Mouse (Mus musculus): ENCODE data around the gene Krba1. TPM values are rescaled to one million over a fixed set of nuclear protein-coding genes. Genes with fewer than 3 reads are reported as not detected.

Krba1 gene
- total RNA-seq (2021), result 10 to 100 TPM; 50.3 to 53.0 TPM

DNA sequence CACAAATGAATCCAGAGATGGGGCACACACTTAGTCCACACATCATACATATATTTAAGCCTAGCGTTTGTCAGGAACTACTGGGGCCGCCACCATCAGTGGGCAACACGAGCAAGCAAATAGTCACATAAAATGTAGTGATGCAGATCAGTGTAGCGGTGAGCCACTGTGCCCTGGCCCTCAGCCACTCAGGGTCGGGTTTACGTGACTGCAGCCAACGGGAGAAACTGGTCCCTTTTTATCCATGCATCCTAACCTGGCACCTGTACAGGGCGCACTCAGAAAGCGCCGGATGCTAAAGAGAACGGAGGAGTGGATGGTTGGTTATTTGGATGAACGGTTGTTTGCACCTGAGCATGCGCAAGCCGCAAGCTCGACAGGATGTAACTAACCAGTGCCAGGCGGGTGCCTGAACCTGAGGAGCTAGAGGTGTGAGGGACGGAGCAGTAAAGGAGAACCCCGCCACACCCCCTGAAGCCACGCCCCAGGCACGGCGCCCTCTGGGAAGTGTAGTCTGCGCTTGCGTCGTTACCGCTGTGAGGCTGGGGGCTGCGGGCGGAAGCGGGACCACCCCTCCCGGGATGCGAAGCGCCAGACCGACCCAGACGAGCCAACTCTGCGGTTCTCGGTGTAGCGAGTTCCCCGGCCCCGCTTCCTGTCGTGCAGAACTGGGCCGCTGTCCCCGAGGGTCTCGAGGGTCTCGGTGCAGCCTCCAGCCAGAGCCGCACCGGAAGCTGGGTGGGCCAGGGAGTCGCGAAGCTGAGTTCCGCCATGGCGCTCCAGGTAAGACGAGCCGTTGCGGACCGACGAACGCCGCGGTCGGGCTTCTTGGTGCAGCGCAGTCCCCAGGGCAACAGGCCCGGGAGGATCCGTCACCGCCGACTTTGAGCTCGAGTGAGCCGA, at the start of gene Krba1:
Gene Krba1, plus strand, starts transcription at position 482 of the 903 bp plus-strand sequence.
- intact Hi-C loops (cut with DNase I), result loop anchor here (5.0 kb wide), 1 partner anchor 218 kb away; no protein-coding TSS in a partner anchor
- peak; percentile 81 to 91 for DNase-seq (ENCODE audit: extremely low spot score in 1 of 2, low spot score in 2 of 2)

DNA sequence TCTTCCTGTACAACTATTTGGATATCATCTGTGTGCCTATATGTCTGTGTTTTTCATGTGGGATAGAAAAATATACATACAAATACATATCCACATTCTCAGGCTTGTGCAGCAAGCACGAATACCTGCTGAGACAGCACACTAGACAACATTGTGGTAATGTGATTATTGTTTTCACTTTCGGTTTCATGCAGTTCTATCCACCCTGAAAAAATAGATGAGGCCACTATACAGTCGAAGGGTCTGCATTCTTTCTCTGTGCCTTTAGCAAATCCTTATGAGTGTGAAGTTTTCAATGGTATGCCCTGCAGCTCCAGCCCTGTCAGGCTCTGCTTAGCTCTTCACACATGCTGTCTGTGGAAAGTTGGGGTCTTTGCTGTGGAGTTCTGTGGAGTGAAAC, 36.5 kb upstream of the Krba1 start:
- intact Hi-C loops (cut with DNase I), result no loop called here
- DNase-seq (ENCODE audit: extremely low spot score in 1 of 2, low spot score in 2 of 2), result no peak

DNA sequence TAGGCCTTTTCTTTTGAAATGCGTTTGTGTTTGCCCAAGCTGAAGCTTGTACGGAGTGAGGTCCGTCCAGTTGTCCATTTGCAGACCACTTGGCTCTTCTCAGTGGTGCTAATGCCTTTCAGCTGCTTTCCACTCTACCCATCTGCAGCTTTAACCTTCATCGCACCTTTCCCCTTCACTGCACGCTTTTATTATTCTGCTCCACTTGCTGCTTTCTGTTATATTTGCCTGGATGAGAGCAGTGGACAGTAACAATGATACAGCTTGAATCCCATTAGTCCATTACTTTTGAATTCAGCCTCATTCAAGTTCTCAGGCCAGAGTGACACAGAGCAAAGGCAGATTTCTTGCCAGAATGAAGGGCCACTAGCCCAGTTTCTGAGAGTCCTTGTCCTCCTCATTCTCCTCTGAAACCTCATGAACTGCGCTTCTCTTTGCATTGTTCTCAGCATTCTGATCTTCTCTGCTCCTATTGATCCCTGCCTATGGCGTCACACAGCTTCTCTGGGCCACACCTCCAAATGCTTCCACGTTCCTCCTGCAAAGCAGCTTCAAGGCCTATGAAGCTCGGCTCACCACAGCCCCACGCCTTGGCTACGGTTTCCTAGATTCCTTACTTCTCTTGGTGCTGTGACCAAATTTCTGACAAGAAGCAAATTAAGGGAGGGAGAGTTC, 28.9 kb upstream of the Krba1 start:
- intact Hi-C loops (cut with DNase I), result no loop called here
- DNase-seq (ENCODE audit: extremely low spot score in 1 of 2, low spot score in 2 of 2), result no peak

DNA sequence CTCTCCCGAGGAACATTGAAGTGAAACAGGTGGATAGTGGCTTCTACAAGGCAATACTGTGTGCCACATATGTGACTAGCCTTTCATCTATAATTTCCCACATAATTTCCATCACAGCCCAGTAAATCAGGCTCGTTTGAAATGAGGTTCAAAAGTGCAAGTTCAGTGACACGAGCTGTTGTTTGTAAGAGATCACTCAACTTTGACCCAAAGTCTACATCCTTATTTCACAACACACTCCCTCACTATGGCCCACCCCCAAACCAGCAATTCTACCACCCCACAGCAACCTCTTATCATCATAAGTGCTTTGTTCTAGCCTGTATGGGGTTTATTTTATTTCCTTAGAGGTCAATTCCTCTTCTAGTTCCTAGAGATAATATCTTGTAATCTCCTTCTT, 7.2 kb upstream of the Krba1 start:
- intact Hi-C loops (cut with DNase I), result no loop called here
- no peak for DNase-seq (ENCODE audit: extremely low spot score in 1 of 2, low spot score in 2 of 2)

DNA sequence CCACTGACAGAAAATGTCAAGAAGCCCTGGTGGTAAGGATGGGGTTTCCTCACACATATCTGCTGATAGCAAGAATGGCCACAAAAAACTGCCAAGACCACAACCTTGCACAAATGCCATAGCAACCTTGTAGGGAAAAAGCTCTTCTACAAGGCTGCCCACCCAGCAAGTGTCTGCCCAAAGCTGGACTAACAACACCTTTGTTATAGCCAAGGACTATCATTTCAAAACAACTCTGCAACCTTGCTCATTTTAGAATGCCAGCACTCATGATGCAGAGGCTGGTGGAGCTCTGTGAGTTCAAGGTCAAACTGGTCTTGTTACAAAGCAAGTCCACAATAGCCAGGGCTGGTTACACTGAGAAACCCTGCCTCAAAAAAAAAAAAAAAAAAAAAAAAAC, 1.6 kb upstream of the Krba1 start:
- intact Hi-C loops (cut with DNase I), result no loop called here
- no peak for DNase-seq (ENCODE audit: extremely low spot score in 1 of 2, low spot score in 2 of 2)

DNA sequence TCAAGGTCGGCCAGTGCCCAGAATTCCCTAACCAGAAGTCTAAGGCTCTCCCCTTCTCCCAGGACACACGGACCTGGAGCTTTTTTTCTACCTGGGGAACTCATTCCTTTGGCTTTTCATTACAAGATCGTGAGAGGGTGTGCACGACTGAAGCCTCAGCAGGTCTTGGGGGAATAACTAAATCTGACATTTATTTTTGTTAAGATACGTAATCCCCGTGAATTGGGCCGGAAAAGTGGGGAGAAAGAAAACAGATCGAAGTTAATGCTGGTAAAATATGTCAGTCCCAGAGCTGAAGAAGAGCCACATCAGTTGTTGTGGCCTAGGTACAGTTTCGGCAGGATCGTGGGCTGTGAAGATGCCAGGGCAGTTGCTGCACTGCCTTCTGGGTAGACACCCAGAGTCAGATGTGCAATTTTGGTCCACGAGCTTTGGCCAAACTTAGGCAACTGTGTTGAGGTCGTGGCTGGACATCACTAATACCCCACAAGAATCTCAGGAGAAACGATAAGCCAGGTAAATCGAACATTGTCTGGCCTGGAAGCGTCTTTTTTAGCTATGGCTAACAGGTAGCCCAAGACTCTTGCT, 716 bp downstream of the Krba1 start:
- DNase-seq (ENCODE audit: extremely low spot score in 1 of 2, low spot score in 2 of 2), result no peak
- intact Hi-C loops (cut with DNase I), result loop anchor here (5.0 kb wide), 1 partner anchor 219 kb away; no protein-coding TSS in a partner anchor

DNA sequence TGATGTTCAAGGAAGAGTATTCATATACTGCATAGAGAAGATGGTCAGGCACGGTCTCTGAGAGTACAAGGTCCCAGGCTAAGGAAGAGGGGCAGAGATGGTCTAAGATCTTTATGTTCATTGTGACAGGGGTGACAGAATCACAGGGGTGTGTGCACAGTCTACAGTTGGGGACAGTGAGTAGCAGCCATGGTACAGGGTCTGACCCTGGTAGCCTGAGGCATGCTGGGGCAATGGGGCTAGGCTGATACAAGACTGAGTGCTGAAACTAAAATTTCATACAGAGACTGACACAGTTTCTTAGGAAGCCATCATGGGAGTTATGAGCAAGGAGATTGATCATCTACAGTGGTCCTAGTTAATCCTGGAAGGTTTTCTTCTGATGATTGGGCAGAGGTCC, 1.3 kb downstream of the Krba1 start:
- no peak for DNase-seq (ENCODE audit: extremely low spot score in 1 of 2, low spot score in 2 of 2)
- intact Hi-C loops (cut with DNase I), result loop anchor here (5.0 kb wide), 1 partner anchor 219 kb away; no protein-coding TSS in a partner anchor

DNA sequence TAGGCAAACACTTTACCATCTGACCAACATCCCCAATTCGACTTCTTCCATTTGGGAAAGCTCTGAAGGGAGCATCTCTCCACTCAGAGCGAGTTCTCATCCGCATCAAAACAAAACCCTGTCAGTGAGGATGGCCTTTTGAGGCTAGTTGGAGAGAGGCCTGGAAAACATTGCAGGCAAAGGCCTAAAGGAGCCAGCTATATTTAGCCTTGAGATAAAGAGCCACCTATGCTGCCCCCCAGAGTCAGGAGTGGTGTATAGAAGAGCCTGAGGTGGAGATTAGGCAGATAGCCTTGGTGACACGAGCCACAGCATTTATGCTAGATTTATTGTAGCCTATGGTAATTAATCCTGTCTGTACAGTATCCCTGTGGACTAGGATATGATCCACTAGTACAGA, 1.9 kb downstream of the Krba1 start:
- no peak for DNase-seq (ENCODE audit: extremely low spot score in 1 of 2, low spot score in 2 of 2)
- intact Hi-C loops (cut with DNase I), result loop anchor here (5.0 kb wide), 1 partner anchor 220 kb away; no protein-coding TSS in a partner anchor

DNA sequence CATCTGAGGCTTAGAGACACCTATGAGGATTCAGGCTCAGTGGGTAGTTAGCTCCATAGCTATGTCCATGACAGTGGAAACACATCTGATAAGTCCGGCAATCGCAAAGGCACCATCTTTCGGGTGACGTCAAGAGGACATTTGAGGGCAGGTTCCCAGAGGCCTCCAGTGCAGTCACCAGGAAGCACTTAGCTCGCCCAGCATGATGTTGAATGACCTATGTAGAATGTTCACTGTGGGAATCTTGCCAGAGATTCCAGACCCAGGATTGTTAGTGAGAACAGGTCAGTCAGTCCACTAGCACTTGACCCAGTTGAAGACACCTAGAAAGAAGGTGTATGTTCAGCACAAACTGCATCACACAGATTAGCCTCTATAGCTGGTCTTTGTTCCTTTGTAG, 4.5 kb downstream of the Krba1 start:
- DNase-seq (ENCODE audit: extremely low spot score in 1 of 2, low spot score in 2 of 2), result no peak
- intact Hi-C loops (cut with DNase I), result loop anchor here (5.0 kb wide), 1 partner anchor 223 kb away; no protein-coding TSS in a partner anchor

DNA sequence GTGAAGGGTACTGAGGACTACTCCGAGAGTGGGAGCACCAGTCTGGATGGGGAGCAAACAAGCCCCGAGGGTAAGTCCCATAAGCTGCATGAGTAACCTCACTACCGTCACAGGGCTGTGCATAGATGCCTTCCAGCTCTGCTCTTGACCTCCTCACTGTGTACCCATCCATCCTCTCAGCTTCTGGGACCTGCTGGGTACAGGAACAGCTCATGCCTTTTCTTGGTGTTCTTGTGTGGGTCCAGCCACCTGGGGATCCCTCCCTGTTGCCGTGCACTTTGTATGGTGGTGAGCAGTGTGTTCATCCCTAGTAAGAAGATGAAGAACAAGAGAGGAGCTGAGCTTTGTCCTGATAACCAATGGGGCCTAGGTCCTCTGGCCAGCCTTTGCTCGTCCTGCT, 8.7 kb downstream of the Krba1 start:
- no peak for DNase-seq (ENCODE audit: extremely low spot score in 1 of 2, low spot score in 2 of 2)
- intact Hi-C loops (cut with DNase I), result no loop called here

DNA sequence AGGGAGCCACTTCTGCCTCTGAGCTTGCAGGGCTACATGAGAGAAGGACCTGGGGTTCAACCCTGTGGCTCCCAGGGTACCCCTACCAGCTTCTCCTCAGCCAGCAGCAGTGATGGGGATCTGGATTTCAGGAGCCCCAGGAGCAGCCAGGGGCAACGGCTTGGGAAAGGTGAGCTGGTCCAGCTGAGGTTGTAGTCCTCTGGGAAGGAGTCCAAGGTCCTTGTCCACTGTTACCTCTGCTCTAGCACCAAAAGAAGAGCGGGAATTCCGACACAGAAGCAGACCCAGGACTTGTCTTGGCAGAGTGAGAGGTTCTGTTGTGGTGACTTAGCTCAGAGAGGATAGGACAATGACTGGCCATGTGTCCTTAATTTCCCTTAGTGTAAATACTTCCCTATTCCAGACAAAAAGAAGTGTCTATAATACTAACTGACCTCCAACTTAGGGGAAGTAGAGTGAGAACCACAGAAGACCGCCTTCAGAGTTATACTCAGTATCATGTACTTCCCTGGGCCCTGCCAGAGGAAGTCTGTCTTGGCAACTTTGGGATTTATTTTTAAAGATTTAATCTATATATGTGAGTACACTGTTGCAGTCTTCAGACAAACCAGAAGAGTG, 14.4 kb downstream of the Krba1 start:
- intact Hi-C loops (cut with DNase I), result no loop called here
- no peak for DNase-seq (ENCODE audit: extremely low spot score in 1 of 2, low spot score in 2 of 2)

DNA sequence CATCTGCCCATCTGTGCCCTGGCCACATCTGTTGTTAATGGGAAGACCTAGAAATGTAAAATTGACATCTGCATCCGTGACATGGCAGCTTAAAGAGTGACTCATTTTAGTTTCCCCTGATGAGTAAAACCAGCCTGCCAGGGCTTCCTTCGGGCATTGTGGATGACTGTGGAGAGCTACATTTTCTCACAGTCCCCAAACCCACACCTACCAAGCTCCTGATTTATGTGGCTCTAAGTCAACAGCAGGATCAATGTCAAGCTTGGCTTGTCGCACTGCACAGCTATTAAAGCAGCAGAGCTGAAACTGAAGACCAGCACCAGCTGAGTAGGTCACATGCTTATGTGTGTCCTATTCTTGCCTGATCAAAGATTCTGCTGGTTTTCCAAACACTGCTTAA, 15.2 kb downstream of the Krba1 start:
- DNase-seq (ENCODE audit: extremely low spot score in 1 of 2, low spot score in 2 of 2), result no peak
- intact Hi-C loops (cut with DNase I), result no loop called here

DNA sequence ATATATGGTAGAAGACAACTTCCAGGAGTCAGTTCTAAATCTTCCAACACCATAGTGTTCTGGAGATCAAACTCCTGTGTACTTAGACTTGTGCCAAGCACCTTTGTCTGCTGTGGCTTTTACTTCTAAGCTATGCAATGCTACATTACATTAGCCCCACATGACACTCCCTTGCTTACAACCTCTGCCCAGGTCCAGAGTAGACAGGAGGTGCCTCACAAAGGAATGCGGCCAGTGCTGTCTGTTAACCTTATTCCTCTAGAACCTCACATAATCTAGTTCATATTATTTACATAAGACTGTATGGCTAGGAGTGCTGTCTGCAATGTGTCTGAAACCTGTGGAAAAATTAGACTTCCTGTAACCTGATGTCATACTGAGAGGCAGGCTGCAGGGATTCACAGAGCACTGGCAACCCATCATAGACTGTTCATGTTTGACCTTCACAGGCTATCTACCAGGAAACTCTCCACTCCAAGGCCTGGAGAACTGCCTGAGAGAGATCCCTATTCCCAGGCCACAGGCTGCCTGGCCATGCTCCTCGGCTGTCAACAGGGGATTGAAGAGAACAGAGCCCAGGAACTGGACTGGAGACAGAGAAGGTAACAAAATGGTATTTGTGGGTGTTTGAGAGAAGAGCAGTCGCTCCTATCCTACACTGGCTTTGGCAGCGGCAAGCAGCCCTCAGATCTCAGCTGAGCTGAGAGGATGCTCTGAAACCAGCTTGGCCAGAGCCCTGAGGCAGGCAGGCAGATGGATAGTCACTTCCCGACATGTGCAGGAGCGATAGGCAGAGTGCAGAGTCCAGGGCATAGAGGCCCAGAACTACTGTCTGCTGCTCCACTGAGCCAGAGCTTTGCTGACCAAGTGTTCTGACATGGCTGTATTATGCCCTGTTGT, 16.1 kb downstream of the Krba1 start:
- intact Hi-C loops (cut with DNase I), result no loop called here
- no peak for DNase-seq (ENCODE audit: extremely low spot score in 1 of 2, low spot score in 2 of 2)

DNA sequence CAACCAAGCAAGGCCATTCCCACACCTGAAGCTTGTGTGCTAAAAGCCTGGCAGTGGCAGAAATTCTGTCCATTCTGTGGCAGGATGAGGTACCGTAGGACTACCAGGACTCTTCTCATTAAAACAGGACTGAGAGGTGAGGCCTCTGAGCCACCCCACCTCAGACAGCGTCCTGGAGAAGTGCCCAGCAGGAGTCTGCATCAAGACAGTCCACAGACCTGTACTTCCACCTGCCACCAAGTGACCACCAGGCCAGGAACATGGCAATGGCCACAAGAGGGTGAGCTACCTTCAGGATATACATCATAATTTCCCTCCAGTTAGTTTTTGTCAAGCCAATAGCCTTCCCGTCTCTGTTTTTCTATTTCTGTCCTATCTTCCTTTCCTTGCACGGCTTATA, 16.8 kb downstream of the Krba1 start:
- no peak for DNase-seq (ENCODE audit: extremely low spot score in 1 of 2, low spot score in 2 of 2)
- intact Hi-C loops (cut with DNase I), result no loop called here

DNA sequence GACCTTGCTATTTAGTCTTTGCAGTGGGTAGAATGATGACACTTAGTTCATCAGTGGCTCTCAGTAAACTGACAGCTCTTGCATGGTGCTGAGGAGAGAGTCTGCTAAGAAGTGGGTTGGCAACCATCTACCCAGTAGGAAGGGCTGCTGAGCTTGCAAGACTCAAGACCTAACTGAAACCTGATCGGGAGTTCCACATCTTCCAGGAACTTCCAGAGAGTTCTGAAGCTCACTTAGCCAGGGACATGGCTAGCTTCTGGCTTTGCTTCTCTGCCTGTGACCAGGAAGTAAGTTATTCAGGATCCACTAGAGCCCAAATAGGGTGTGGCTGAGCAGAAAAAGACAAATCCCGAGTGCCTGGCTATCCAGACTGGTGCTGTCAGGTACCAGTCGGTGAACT, 17.3 kb downstream of the Krba1 start:
- intact Hi-C loops (cut with DNase I), result no loop called here

DNA sequence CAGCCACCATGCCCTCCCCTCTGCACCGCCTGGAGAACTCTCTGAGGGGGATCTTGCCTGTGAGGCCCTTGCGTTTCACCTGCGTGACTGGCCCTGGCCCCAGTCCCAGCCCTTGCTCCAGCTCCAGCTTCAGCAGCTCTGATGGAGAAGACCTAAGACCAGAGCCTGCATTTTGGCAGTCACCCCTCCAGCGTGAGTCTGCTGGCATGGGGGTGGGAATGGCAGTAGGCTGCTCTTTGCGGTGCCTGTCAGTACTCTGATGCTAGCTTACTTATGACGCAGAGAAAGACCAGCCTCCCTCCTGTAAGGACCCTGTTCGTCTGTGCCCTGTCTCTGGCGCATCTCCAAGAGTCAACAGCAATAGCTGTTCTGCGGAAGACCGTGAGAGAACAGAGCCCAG, 17.7 kb downstream of the Krba1 start:
- intact Hi-C loops (cut with DNase I), result no loop called here
- DNase-seq (ENCODE audit: extremely low spot score in 1 of 2, low spot score in 2 of 2), result no peak

More for the DNA sequence above, 17.3 kb downstream of the Krba1 start:
- DNase-seq (ENCODE audit: extremely low spot score in 1 of 2, low spot score in 2 of 2), result no peak

DNA sequence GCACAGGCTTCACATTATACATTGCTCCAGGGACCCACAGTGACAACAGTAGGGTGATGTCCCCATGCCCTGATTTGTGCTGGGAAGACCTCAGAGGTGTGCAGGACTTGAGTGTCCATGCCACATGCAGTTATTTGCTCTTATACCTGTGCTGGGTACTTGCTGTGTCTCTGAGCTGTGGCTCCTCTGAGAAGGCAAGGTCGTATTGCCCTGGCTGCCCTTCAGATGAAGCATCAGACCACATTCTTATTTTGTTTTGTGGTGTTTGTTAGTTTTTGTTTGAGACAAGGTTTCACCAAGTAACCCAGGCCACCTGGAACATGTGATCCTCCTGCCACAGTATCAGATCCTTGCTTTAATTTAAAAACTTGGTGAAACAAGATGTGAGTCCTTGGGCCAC, 19.5 kb downstream of the Krba1 start:
- no peak for DNase-seq (ENCODE audit: extremely low spot score in 1 of 2, low spot score in 2 of 2)
- intact Hi-C loops (cut with DNase I), result no loop called here

DNA sequence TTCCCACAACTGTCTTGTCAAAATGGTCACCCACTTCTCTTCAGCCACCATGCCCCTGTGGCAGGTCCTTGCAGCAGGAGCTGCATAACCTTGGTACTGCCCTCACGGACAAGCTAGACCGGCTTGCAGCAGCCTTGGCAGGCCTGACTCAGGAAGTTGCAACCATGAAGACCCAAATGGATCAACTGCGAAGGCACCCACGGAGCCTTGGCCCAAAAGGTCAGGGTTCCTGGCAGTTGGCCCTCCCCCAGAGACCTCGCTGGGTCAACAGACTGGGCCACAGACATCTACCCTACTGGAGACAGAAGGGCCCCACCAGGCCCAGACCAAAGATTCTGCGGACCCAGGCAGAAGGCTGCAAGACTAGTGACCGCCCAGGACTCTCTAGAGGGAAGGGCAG, 20.2 kb downstream of the Krba1 start:
- intact Hi-C loops (cut with DNase I), result no loop called here
- no peak for DNase-seq (ENCODE audit: extremely low spot score in 1 of 2, low spot score in 2 of 2)
